Mouse (Mus musculus): Measurements from ENCODE around the gene G6pc3. TPM values are rescaled to one million over a fixed set of nuclear protein-coding genes. Genes with fewer than 3 reads are reported as not detected.

Gene G6pc3
- polyA plus RNA-seq (2012; rRNA removed), result 97.1 TPM in 2 replicates

GRCm38 (mm10) chr11:102189461-102190436, at the start of gene G6pc3:
G6pc3 (plus strand) TSS chr11:102189620.
- Histone ChIP-seq H3K4me1 (ENCODE audit: control insufficient read depth, insufficient read depth, low read length) (peaks cover 3% of the 10 kb centered on the region; the same call in 1 of the 2 replicates), H3K4me3 (ENCODE audit: insufficient read depth, low read length) (peak within 1 kb of the TSS; percentile 56), H3K27ac (ENCODE audit: insufficient read depth, low read length) (no peak within 1 kb of the TSS)
- peak; percentile 71; the same call in 1 of the 2 replicates for TF ChIP-seq POLR2A (IDR thresholded peaks at IDR 0.05; ENCODE audit: extremely low read depth, insufficient read depth, low read length)
- no peak for TF ChIP-seq CTCF (IDR thresholded peaks at IDR 0.05; ENCODE audit: extremely low read depth, insufficient read depth, low read length)

GRCm38 (mm10) chr11:102140508-102140907, 48.9 kb upstream of the G6pc3 start:
- Histone ChIP-seq H3K4me3 (ENCODE audit: insufficient read depth, low read length) (no peak overlapping the region), H3K27ac (ENCODE audit: insufficient read depth, low read length) (no peak overlapping the region), H3K4me1 (ENCODE audit: control insufficient read depth, insufficient read depth, low read length) (no peaks in the 10 kb centered on the region)
- TF ChIP-seq CTCF (IDR thresholded peaks at IDR 0.05; ENCODE audit: extremely low read depth, insufficient read depth, low read length), result peak; percentile 55
- no peak for TF ChIP-seq POLR2A (IDR thresholded peaks at IDR 0.05; ENCODE audit: extremely low read depth, insufficient read depth, low read length)

GRCm38 (mm10) chr11:102142355-102142754, 47.1 kb upstream of the G6pc3 start:
- H3K4me1 ChIP-seq (ENCODE audit: control insufficient read depth, insufficient read depth, low read length), result no peaks in the 10 kb centered on the region
- H3K27ac ChIP-seq (ENCODE audit: insufficient read depth, low read length), result no peak overlapping the region
- H3K4me3 ChIP-seq (ENCODE audit: insufficient read depth, low read length), result no peak overlapping the region
- TF ChIP-seq POLR2A (IDR thresholded peaks at IDR 0.05; ENCODE audit: extremely low read depth, insufficient read depth, low read length) (no peak), CTCF (IDR thresholded peaks at IDR 0.05; ENCODE audit: extremely low read depth, insufficient read depth, low read length) (no peak)

- H3K4me1 ChIP-seq (ENCODE audit: control insufficient read depth, insufficient read depth, low read length), result no peaks in the 10 kb centered on the region
- H3K27ac ChIP-seq (ENCODE audit: insufficient read depth, low read length), result no peak overlapping the region
- H3K4me3 ChIP-seq (ENCODE audit: insufficient read depth, low read length), result no peak overlapping the region
- TF ChIP-seq CTCF (IDR thresholded peaks at IDR 0.05; ENCODE audit: extremely low read depth, insufficient read depth, low read length) (no peak), POLR2A (IDR thresholded peaks at IDR 0.05; ENCODE audit: extremely low read depth, insufficient read depth, low read length) (no peak)
Observed at GRCm38 (mm10) chr11:102144957-102145470, 44.4 kb upstream of the G6pc3 start.

GRCm38 (mm10) chr11:102145471-102146001, 43.9 kb upstream of the G6pc3 start, which contains the start of gene Nags:
Nags (plus strand) TSS chr11:102145513.
- TF ChIP-seq CTCF (IDR thresholded peaks at IDR 0.05; ENCODE audit: extremely low read depth, insufficient read depth, low read length) (no peak), POLR2A (IDR thresholded peaks at IDR 0.05; ENCODE audit: extremely low read depth, insufficient read depth, low read length) (no peak)
- H3K27ac ChIP-seq (ENCODE audit: insufficient read depth, low read length), result no peak within 1 kb of the TSS
- H3K4me3 ChIP-seq (ENCODE audit: insufficient read depth, low read length), result no peak within 1 kb of the TSS
- no peaks in the 10 kb centered on the region for H3K4me1 ChIP-seq (ENCODE audit: control insufficient read depth, insufficient read depth, low read length)

GRCm38 (mm10) chr11:102146005-102146404, 43.4 kb upstream of the G6pc3 start:
- Histone ChIP-seq H3K4me3 (ENCODE audit: insufficient read depth, low read length) (no peak overlapping the region), H3K27ac (ENCODE audit: insufficient read depth, low read length) (no peak overlapping the region), H3K4me1 (ENCODE audit: control insufficient read depth, insufficient read depth, low read length) (no peaks in the 10 kb centered on the region)
- TF ChIP-seq CTCF (IDR thresholded peaks at IDR 0.05; ENCODE audit: extremely low read depth, insufficient read depth, low read length) (no peak), POLR2A (IDR thresholded peaks at IDR 0.05; ENCODE audit: extremely low read depth, insufficient read depth, low read length) (no peak)

- no peak overlapping the region for H3K4me3 ChIP-seq (ENCODE audit: insufficient read depth, low read length)
- TF ChIP-seq CTCF (IDR thresholded peaks at IDR 0.05; ENCODE audit: extremely low read depth, insufficient read depth, low read length) (no peak), POLR2A (IDR thresholded peaks at IDR 0.05; ENCODE audit: extremely low read depth, insufficient read depth, low read length) (no peak)
- no peak overlapping the region for H3K27ac ChIP-seq (ENCODE audit: insufficient read depth, low read length)
- H3K4me1 ChIP-seq (ENCODE audit: control insufficient read depth, insufficient read depth, low read length), result no peaks in the 10 kb centered on the region
Observed at GRCm38 (mm10) chr11:102146531-102146930, 42.9 kb upstream of the G6pc3 start.

GRCm38 (mm10) chr11:102147213-102147989, 42.0 kb upstream of the G6pc3 start:
- Histone ChIP-seq H3K4me3 (ENCODE audit: insufficient read depth, low read length) (no peak overlapping the region), H3K27ac (ENCODE audit: insufficient read depth, low read length) (no peak overlapping the region), H3K4me1 (ENCODE audit: control insufficient read depth, insufficient read depth, low read length) (no peaks in the 10 kb centered on the region)
- TF ChIP-seq CTCF (IDR thresholded peaks at IDR 0.05; ENCODE audit: extremely low read depth, insufficient read depth, low read length) (no peak), POLR2A (IDR thresholded peaks at IDR 0.05; ENCODE audit: extremely low read depth, insufficient read depth, low read length) (no peak)
